Mouse (Mus musculus) C2C12 (cell line): Measurements from ENCODE around the gene Urgcp. TPM values are rescaled to one million over a fixed set of nuclear protein-coding genes. Genes with fewer than 3 reads are reported as not detected.

Experiments used
- H3K27me3 ChIP-seq: one replicate; pipeline ENCODE4 v1.6.1; 2011; ENCODE audit not compliant: control insufficient read depth, insufficient read depth, insufficient read length
- H3K36me3 ChIP-seq: one replicate; pipeline ENCODE4 v1.6.1; 2011; ENCODE audit not compliant: control insufficient read depth, insufficient read depth
- H3K4me3 ChIP-seq: one replicate; pipeline ENCODE4 v1.5.1; 2011; ENCODE audit warnings: mild to moderate bottlenecking, control low read depth; ENCODE audit not compliant: poor library complexity, insufficient read depth, severe bottlenecking
- H3K79me2 ChIP-seq: one replicate; pipeline ENCODE4 v1.6.1; 2011; ENCODE audit not compliant: control insufficient read depth, insufficient read depth
- H3K79me3 ChIP-seq: one replicate; pipeline ENCODE4 v1.6.1; 2011; ENCODE audit warnings: low read depth, control low read depth
- H3ac ChIP-seq: one replicate; pipeline ENCODE3; 2011; ENCODE audit warnings: low read depth; ENCODE audit not compliant: control insufficient read depth, insufficient read length
- CEBPB ChIP-seq: IDR thresholded peaks from one replicate; pipeline ENCODE4 v1.6.1; 2011; ENCODE audit warnings: low read depth, mild to moderate bottlenecking, control low read depth, moderate library complexity
- CTCF ChIP-seq: IDR thresholded peaks from one replicate; pipeline ENCODE4 v1.5.1; 2011; ENCODE audit not compliant: control insufficient read depth, insufficient read depth, insufficient read length
- FOSL1 ChIP-seq: IDR thresholded peaks from one replicate; pipeline ENCODE4 v1.8.0; 2011; ENCODE audit warnings: mild to moderate bottlenecking, low read length; ENCODE audit not compliant: poor library complexity, insufficient read depth, severe bottlenecking
- MAX ChIP-seq: IDR thresholded peaks from one replicate; pipeline ENCODE4 v1.6.1; 2011; ENCODE audit warnings: mild to moderate bottlenecking, control low read depth
- MYOD1 ChIP-seq: IDR thresholded peaks from one replicate; pipeline ENCODE4 v1.6.1; 2011; ENCODE audit warnings: low read depth; ENCODE audit not compliant: control insufficient read depth, insufficient read length
- MYOG ChIP-seq: IDR thresholded peaks from one replicate; pipeline ENCODE4 v1.6.1; 2011; ENCODE audit not compliant: control insufficient read depth, insufficient read length; ENCODE audit errors: extremely low read depth
- USF1 ChIP-seq: IDR thresholded peaks from one replicate; pipeline ENCODE4 v1.6.1; 2011; ENCODE audit warnings: low read depth, mild to moderate bottlenecking, control low read depth, moderate library complexity
- polyA plus RNA-seq: library from polyadenylated mRNA; unstranded; fragments of >200 nt; fragmentation: generic; extraction: Trizol; gene quantifications from one replicate; pipeline ENCODE4 v1.2.1, GENCODE M21; 2012; ENCODE audit warnings: missing spikeins

Gene Urgcp
- polyA plus RNA-seq, 1 experiment, result 22.3 TPM

DNA sequence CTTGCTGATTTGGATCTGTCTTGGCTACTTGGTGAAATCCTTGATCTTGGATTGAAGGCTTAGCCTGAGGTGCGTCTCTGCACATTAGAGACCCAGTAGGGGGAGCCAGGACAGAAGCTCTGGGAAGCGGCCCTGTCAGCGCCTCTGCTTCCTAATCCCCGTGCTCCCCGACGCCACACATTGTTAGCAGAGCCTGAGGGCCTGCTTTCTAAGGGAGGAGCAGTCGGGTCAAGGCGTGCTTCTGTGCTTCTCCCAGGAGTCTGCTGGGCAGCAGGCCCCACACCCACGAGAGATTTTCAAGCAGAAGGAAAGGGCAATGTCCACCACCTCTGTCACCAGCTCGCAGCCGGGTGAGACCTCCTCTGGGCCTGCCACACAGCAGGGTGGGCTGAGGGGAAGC, 35.2 kb upstream of the Urgcp start:
- Histone ChIP-seq H3K4me3 (no peak overlapping the region), H3K79me2 (no peaks in the 10 kb centered on the region), H3K36me3 (peaks cover 69% of the 10 kb centered on the region), H3ac (no peak overlapping the region), H3K27me3 (no peaks in the 10 kb centered on the region), H3K79me3 (no peaks in the 10 kb centered on the region)
- TF ChIP-seq MAX (no peak), MYOG (no peak), FOSL1 (no peak), CTCF (no peak), CEBPB (no peak), USF1 (no peak), MYOD1 (no peak)

GRCm38 (mm10) chr11:5796939-5797338, 34.8 kb upstream of the Urgcp start:
- TF ChIP-seq CEBPB (no peak), FOSL1 (no peak)
- peaks cover 73% of the 10 kb centered on the region for H3K36me3 ChIP-seq
- H3ac ChIP-seq, result no peak overlapping the region

GRCm38 (mm10) chr11:5795706-5796105, 33.5 kb upstream of the Urgcp start:
- Histone ChIP-seq H3K4me3 (no peak overlapping the region), H3K27me3 (no peaks in the 10 kb centered on the region), H3K36me3 (peaks cover 75% of the 10 kb centered on the region), H3K79me3 (no peaks in the 10 kb centered on the region), H3ac (no peak overlapping the region), H3K79me2 (peaks cover 6% of the 10 kb centered on the region)
- peak; percentile 75 for TF ChIP-seq MYOD1
- TF ChIP-seq MAX, result peak; percentile 99
- TF ChIP-seq USF1, result peak; percentile 99
- no peak for TF ChIP-seq MYOG

More at GRCm38 (mm10) chr11:5796939-5797338, 34.8 kb upstream of the Urgcp start:
- Histone ChIP-seq H3K4me3 (no peak overlapping the region), H3K79me3 (no peaks in the 10 kb centered on the region), H3K27me3 (no peaks in the 10 kb centered on the region), H3K79me2 (no peaks in the 10 kb centered on the region)

DNA sequence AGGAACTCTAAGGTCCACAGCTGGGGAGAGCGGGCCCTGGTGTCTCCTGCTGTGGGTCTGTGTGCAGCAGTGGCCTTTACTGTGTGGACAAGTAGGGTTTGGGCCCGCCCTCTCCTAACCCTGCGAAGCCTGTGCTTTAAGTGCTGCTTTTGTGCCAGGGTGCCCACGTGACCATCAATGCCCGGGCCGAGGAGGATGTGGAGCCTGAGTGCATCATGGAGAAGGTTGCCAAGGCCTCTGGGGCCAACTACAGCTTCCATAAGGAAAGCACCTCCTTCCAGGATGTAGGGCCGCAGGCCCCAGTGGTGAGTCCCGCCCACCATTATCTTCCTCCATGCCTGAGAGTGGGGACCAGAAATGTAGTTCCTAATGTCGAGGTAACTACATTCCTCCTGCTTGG, 33.1 kb upstream of the Urgcp start:
- peak; percentile 74 for TF ChIP-seq USF1
- TF ChIP-seq MYOD1, result no peak
- H3K79me2 ChIP-seq, result peaks cover 9% of the 10 kb centered on the region
- H3K4me3 ChIP-seq, result no peak overlapping the region
- peaks cover 71% of the 10 kb centered on the region for H3K36me3 ChIP-seq
- H3ac ChIP-seq, result no peak overlapping the region
- no peaks in the 10 kb centered on the region for H3K79me3 ChIP-seq
- H3K27me3 ChIP-seq, result no peaks in the 10 kb centered on the region

- TF ChIP-seq CEBPB (no peak), MYOD1 (no peak), FOSL1 (no peak), CTCF (no peak), USF1 (no peak), MAX (no peak), MYOG (no peak)
- H3ac ChIP-seq, result no peak overlapping the region
- no peak overlapping the region for H3K4me3 ChIP-seq
- no peaks in the 10 kb centered on the region for H3K27me3 ChIP-seq
- H3K79me3 ChIP-seq, result peaks cover 13% of the 10 kb centered on the region
- H3K79me2 ChIP-seq, result peaks cover 40% of the 10 kb centered on the region
- H3K36me3 ChIP-seq, result peaks cover 29% of the 10 kb centered on the region
Measured at GRCm38 (mm10) chr11:5790431-5790830, 28.3 kb upstream of the Urgcp start.

DNA sequence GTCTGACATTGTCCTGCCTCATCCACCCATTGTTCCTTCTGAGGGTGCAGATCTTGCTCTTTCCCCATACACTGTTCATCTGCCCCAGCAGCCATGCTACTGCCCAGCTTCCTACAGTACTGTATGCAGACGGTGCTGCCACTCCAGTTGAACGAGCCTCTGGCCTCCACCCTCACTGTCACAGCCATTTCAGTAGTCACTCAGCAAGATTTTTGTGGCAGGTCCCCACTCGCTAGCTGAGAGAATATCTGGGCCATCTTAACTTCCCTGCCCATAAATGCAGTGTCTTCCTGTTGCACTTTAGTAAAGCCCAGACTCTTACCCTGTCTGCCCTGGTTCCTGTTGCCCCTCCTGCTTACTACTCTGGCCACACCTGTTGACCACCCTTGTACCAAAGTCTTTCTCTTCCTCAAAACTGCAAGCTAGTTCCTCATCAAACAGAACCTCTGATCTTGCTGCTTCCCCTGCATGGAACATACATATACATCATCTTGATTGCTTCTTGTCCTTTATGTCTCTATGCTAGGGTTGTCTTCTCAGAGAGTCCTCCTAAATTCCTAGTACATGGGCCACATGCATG, 27.7 kb upstream of the Urgcp start:
- Histone ChIP-seq H3K27me3 (no peaks in the 10 kb centered on the region), H3K79me3 (peaks cover 13% of the 10 kb centered on the region), H3K4me3 (no peak overlapping the region), H3K79me2 (peaks cover 40% of the 10 kb centered on the region), H3K36me3 (peaks cover 29% of the 10 kb centered on the region), H3ac (no peak overlapping the region)
- TF ChIP-seq CEBPB (no peak), CTCF (no peak), MYOG (no peak), MAX (no peak), FOSL1 (no peak), USF1 (no peak), MYOD1 (no peak)
